Mouse (Mus musculus) liver, adult 2 months (tissue): ENCODE measurements around the gene Mtln.

ENCODE experiments used
- CTCF ChIP-seq: fragments of 200-500 bp; IDR thresholded peaks from 2 replicates; pipeline ENCODE4 v1.5.1; 2011; ENCODE audit warnings: low read depth, low read length, control low read depth
- POLR2A ChIP-seq: fragments of 200-500 bp; IDR thresholded peaks from 2 replicates; pipeline ENCODE4 v1.6.1; 2011; ENCODE audit warnings: low read length, control low read depth; ENCODE audit not compliant: insufficient read depth; ENCODE audit errors: extremely low read depth

- TF ChIP-seq POLR2A (no peak), CTCF (no peak)
These were observed 47.1 kb upstream of the Mtln start for GRCm38 (mm10) chr2:127839425-127839824.
